Mouse (Mus musculus) liver, postnatal 0 days (tissue): ENCODE data around the gene Sox8. TPM values are rescaled to one million over a fixed set of nuclear protein-coding genes. Genes with fewer than 3 reads are reported as not detected.

ENCODE experiments used
- ATAC-seq: fragments of 200-750 bp; cut with Nextera tagmentation; 2 replicates; pipeline ENCODE4 v1.8.0; 2017; ENCODE audit warnings: mild to moderate bottlenecking, moderate library complexity
- DNase-seq: peaks from one replicate; pipeline ENCODE4 v3.0.0-alpha.2; 2016
- H3K27ac ChIP-seq: fragments of 300-500 bp; sonication (generic); 2 replicates; pipeline ENCODE4 v1.5.1; 2014; ENCODE audit warnings: antibody characterized with exemption, moderate library complexity, mild to moderate bottlenecking, low read depth
- H3K27me3 ChIP-seq: fragments of 300-500 bp; sonication (generic); 2 replicates; pipeline ENCODE4 v1.6.1; 2014; ENCODE audit warnings: low read length, control low read depth, mixed read lengths; ENCODE audit not compliant: insufficient read depth
- H3K36me3 ChIP-seq: fragments of 300-500 bp; sonication (generic); replicated peaks from 2 replicates; pipeline ENCODE4 v1.6.1; 2014; ENCODE audit warnings: mild to moderate bottlenecking, control low read depth, low read length, moderate library complexity, mixed read lengths; ENCODE audit not compliant: insufficient read depth
- H3K4me1 ChIP-seq: fragments of 300-500 bp; sonication (generic); 2 replicates; pipeline ENCODE4 v1.6.1; 2014; ENCODE audit warnings: antibody characterized with exemption, mild to moderate bottlenecking, control low read depth; ENCODE audit not compliant: insufficient read depth
- H3K4me2 ChIP-seq: fragments of 300-500 bp; sonication (generic); 2 replicates; pipeline ENCODE4 v1.6.1; 2014; ENCODE audit warnings: low read depth, mild to moderate bottlenecking, low read length, moderate library complexity, mixed read lengths
- H3K4me3 ChIP-seq: fragments of 300-500 bp; sonication (generic); 2 replicates; pipeline ENCODE4 v1.5.1; 2014; ENCODE audit warnings: low read depth, low read length
- H3K9ac ChIP-seq: fragments of 300-500 bp; sonication (generic); replicated peaks from 2 replicates; pipeline ENCODE4 v1.6.1; 2014; ENCODE audit warnings: mild to moderate bottlenecking, moderate library complexity
- H3K9me3 ChIP-seq: fragments of 300-500 bp; sonication (generic); 2 replicates; pipeline ENCODE4 v1.6.1; 2016; ENCODE audit warnings: mild to moderate bottlenecking, control low read depth, low read length, mixed read lengths
- CTCF ChIP-seq: sonication (generic); IDR thresholded peaks from 2 replicates; pipeline ENCODE4 v1.5.1; 2016; ENCODE audit warnings: antibody characterized with exemption, low read depth
- EP300 ChIP-seq: IDR thresholded peaks from 2 replicates; pipeline ENCODE4 v1.6.1; 2016; ENCODE audit warnings: antibody characterized with exemption, low read depth, mild to moderate bottlenecking
- WGBS: fragments of 180-500 bp; shearing (Covaris S2); extraction: QIAGEN DNeasy Blood & Tissue Kit; methylation state at CpG from one replicate; pipeline ENCODE4 v1.1.7; 2014; ENCODE audit not compliant: insufficient replicate concordance; 5-methylcytosine and 5-hydroxymethylcytosine counted together
- polyA plus RNA-seq: library from polyadenylated mRNA; unstranded; fragments of >200 nt; fragmentation: Nextera tagmentation; extraction: Ambion mirVana; gene quantifications from 2 replicates; pipeline ENCODE4 v1.2.1, GENCODE M21; 2015

The Sox8 gene
- polyA plus RNA-seq, 1 experiment from 2014 or later = not detected

DNA sequence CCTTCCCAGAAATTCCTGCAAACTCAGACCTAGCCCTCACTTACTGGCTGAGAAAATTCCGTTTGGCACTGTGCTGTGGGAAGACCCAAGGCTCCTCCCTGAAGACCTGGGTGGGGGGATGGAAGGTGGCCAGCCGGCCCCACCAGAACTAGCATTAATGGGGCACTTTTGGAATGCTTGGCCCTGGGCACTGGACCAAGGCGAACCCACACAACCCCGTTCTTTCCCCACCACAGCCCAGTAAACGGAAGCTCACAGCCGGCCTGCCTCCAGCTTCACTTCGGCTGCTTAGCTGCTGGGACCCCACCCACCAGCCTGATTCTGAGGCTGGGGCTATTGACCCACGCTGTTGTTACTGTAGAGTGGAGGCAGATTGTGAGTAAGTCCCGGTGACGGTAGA, 2.3 kb downstream of the Sox8 start:
- H3K27ac ChIP-seq = no peak overlapping the region
- no peak overlapping the region for H3K9ac ChIP-seq
- H3K4me2 ChIP-seq = no peak overlapping the region
- peaks cover 5% of the 10 kb centered on the region; the same call in 1 of the 2 replicates for H3K4me1 ChIP-seq
- H3K27me3 ChIP-seq = peaks cover 52% of the 10 kb centered on the region
- TF ChIP-seq EP300 (no peak), CTCF (no peak)
- ATAC-seq (no peak), DNase-seq (no peak)
- no peaks in the 10 kb centered on the region for H3K36me3 ChIP-seq
- no peaks in the 10 kb centered on the region for H3K9me3 ChIP-seq
- H3K4me3 ChIP-seq = no peak overlapping the region
- 37% methylated on average over 10 of the region's 10 CpGs for WGBS

DNA sequence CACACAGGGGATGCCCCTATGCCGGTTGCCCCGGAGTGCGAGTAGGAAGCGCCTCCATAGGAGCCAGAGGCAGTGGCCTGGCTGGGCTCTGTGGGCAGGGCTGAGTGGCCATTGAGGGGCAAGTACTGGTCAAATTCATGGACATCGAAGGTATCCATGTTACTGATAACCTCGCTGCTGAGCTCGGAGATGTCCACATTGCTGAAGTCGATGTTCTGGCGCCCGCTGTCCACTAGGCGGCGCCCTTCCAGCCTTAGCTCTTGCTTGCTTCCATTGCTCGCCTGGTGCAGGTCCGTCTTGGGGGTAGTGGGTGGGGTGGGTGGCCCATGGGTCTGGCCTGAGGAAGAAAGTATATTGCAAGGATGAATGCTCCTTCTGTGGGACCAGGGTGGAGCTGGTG, 2.7 kb downstream of the Sox8 start:
- peaks cover 51% of the 10 kb centered on the region for H3K27me3 ChIP-seq
- H3K4me1 ChIP-seq = peaks cover 5% of the 10 kb centered on the region; the same call in 1 of the 2 replicates
- H3K9me3 ChIP-seq = no peaks in the 10 kb centered on the region
- no peak overlapping the region for H3K9ac ChIP-seq
- no peaks in the 10 kb centered on the region for H3K36me3 ChIP-seq
- ATAC-seq (no peak; the same call in 1 of the 2 replicates), DNase-seq (peak; percentile 78)
- no peak overlapping the region for H3K4me2 ChIP-seq
- H3K27ac ChIP-seq = no peak overlapping the region
- no peak overlapping the region for H3K4me3 ChIP-seq
- TF ChIP-seq CTCF (peak; percentile 94), EP300 (no peak)
- WGBS = 17% methylated on average over 14 of the region's 14 CpGs

DNA sequence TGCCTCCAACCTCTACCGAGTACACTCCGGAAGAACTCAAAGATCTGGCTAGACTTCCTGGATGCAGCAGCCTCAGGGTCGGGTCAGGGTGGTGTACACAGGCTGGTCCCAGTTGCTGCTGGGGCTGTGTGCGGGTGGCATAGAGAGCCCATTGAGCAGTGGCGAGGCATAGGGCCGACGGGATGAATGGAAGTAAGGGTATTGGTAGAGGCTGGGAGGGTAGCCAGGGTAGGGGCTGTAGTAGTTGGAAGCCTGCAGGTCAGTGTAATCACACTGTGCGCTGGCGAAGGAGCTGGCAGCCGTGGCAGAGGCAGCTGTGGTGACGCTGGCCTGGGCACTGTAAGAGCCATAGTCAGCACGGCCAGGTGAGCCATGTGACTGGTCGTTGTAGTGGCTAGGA, 3.2 kb downstream of the Sox8 start:
- peaks cover 46% of the 10 kb centered on the region for H3K27me3 ChIP-seq
- WGBS = 78% methylated on average over 13 of the region's 13 CpGs
- DNase-seq = no peak
- peaks cover 5% of the 10 kb centered on the region; the same call in 1 of the 2 replicates for H3K4me1 ChIP-seq
- no peak overlapping the region for H3K4me3 ChIP-seq
- H3K4me2 ChIP-seq = no peak overlapping the region
- TF ChIP-seq CTCF (no peak), EP300 (no peak)
- ATAC-seq = no peak
- no peak overlapping the region for H3K9ac ChIP-seq
- H3K27ac ChIP-seq = no peak overlapping the region
- no peaks in the 10 kb centered on the region for H3K9me3 ChIP-seq
- no peaks in the 10 kb centered on the region for H3K36me3 ChIP-seq

- DNase-seq (no peak), ATAC-seq (no peak)
- Histone ChIP-seq H3K4me2 (no peak overlapping the region), H3K27me3 (peaks cover 37% of the 10 kb centered on the region), H3K4me1 (peaks cover 5% of the 10 kb centered on the region; the same call in 1 of the 2 replicates), H3K9me3 (no peaks in the 10 kb centered on the region), H3K4me3 (no peak overlapping the region), H3K27ac (no peak overlapping the region), H3K9ac (no peak overlapping the region), H3K36me3 (no peaks in the 10 kb centered on the region)
- no peak for TF ChIP-seq CTCF
- no peak for TF ChIP-seq EP300
- 73% methylated on average over 17 of the region's 17 CpGs for WGBS
Measured at GRCm38 (mm10) chr17:25565860-25566600, 4.5 kb downstream of the Sox8 start.

- ATAC-seq (no peak), DNase-seq (no peak)
- no peaks in the 10 kb centered on the region for H3K36me3 ChIP-seq
- no peak for TF ChIP-seq EP300
- no peak for TF ChIP-seq CTCF
- H3K27me3 ChIP-seq = peaks cover 29% of the 10 kb centered on the region
- no peak overlapping the region for H3K4me2 ChIP-seq
- no peak overlapping the region for H3K4me3 ChIP-seq
- 30% methylated on average over 6 of the region's 6 CpGs for WGBS
- H3K9ac ChIP-seq = no peak overlapping the region
- H3K4me1 ChIP-seq = peaks cover 3% of the 10 kb centered on the region; the same call in 1 of the 2 replicates
- no peaks in the 10 kb centered on the region for H3K9me3 ChIP-seq
- no peak overlapping the region for H3K27ac ChIP-seq
Measured at GRCm38 (mm10) chr17:25565244-25565643, 5.2 kb downstream of the Sox8 start.

DNA sequence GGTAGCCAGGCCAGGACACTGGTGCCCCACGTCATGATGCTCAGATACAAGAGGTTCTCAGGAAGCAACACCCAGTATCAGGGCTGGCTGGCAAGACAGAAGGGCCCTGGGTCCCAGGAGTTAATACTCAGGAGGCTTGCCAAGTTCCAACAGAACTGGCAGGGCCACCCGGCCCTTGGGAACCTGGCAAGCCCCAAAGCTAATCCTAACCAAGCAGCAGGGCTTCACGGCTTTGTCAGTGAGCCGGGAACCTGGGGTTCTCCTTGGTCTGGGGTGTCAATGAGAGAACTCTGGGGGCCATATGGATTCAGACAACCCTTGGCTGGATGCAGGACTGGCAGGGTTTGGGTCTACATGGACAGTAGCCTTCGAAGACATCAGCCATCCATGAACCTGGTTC, 6.0 kb downstream of the Sox8 start:
- Histone ChIP-seq H3K27ac (no peak overlapping the region), H3K4me2 (no peak overlapping the region), H3K9me3 (no peaks in the 10 kb centered on the region), H3K4me3 (no peak overlapping the region), H3K4me1 (no peaks in the 10 kb centered on the region), H3K36me3 (no peaks in the 10 kb centered on the region), H3K9ac (no peak overlapping the region), H3K27me3 (peaks cover 21% of the 10 kb centered on the region)
- ATAC-seq = no peak
- 71% methylated on average over 5 of the region's 5 CpGs for WGBS
- no peak for TF ChIP-seq CTCF
- no peak for TF ChIP-seq EP300
- no peak for DNase-seq
